Mouse (Mus musculus) CH12.LX (cell line): ENCODE results near the gene Cdkn2aip. TPM values are rescaled to one million over a fixed set of nuclear protein-coding genes. Genes with fewer than 3 reads are reported as not detected.

Experiments
- DNase-seq: peaks from one replicate; pipeline ENCODE4 v3.0.0-alpha.2; 2013; ENCODE audit errors: extremely low read depth
- H3K27ac ChIP-seq: 2 replicates; pipeline ENCODE4 v1.5.1; 2012; ENCODE audit warnings: low read depth, mild to moderate bottlenecking, control low read depth, moderate library complexity; ENCODE audit not compliant: insufficient read depth
- H3K27me3 ChIP-seq: replicated peaks from 2 replicates; pipeline ENCODE3; 2012; ENCODE audit warnings: inconsistent platforms
- H3K36me3 ChIP-seq, 2 experiments: replicated peaks in 1 of 2; 2 replicates each; pipeline versions ENCODE3 to v1.6.1; 2012; ENCODE audit warnings: inconsistent platforms in 1 of 2, low read length in 1 of 2, mild to moderate bottlenecking in 1 of 2, mixed read lengths in 1 of 2, moderate library complexity in 1 of 2; ENCODE audit not compliant: control insufficient read depth in 1 of 2, insufficient read depth in 1 of 2
- H3K4me1 ChIP-seq, 2 experiments: 2 replicates each; pipeline ENCODE4 v1.6.1; 2012; ENCODE audit warnings: inconsistent platforms in 1 of 2, moderate library complexity in 1 of 2; ENCODE audit not compliant: insufficient read depth in 2 of 2, control insufficient read depth in 1 of 2
- H3K4me2 ChIP-seq: 2 replicates; pipeline ENCODE4 v1.6.1; 2012; ENCODE audit warnings: low read depth, mild to moderate bottlenecking, control low read depth; ENCODE audit not compliant: poor library complexity, insufficient read depth, severe bottlenecking
- H3K4me3 ChIP-seq, 3 experiments: fragments of 150-350 bp in 1 of 3; sonication (generic) in 1 of 3; replicated peaks in 1 of 3; 2 replicates each; pipeline versions ENCODE3 to v1.5.1; 2011 to 2012; ENCODE audit warnings: low read depth in 2 of 3, low read length in 2 of 3, mild to moderate bottlenecking in 2 of 3, moderate library complexity in 2 of 3, control low read depth in 1 of 3, improper control_type of control experiment in 1 of 3, inconsistent platforms in 1 of 3, mixed read lengths in 1 of 3; ENCODE audit not compliant: poor library complexity in 1 of 3
- H3K79me2 ChIP-seq: replicated peaks from 2 replicates; pipeline ENCODE4 v1.6.1; 2012; ENCODE audit warnings: mild to moderate bottlenecking, moderate library complexity; ENCODE audit not compliant: control insufficient read depth, poor library complexity, insufficient read depth, severe bottlenecking; ENCODE audit errors: extremely low read depth
- H3K9ac ChIP-seq: 2 replicates; pipeline ENCODE4 v1.6.1; 2012; ENCODE audit warnings: low read depth, mild to moderate bottlenecking, control low read depth, moderate library complexity; ENCODE audit not compliant: insufficient read depth
- H3K9me3 ChIP-seq: replicated peaks from 2 replicates; pipeline ENCODE3; 2012; ENCODE audit warnings: low read length, inconsistent platforms, mixed read lengths
- BHLHE40 ChIP-seq: IDR thresholded peaks from 2 replicates; pipeline ENCODE4 v1.6.1; 2011; ENCODE audit warnings: mild to moderate bottlenecking, low read depth, low read length, improper control_type of control experiment
- CHD1 ChIP-seq: IDR thresholded peaks from 2 replicates; pipeline ENCODE4 v1.6.1; 2012; ENCODE audit warnings: low read depth, low read length, improper control_type of control experiment, inconsistent platforms
- CTCF ChIP-seq, 2 experiments: IDR thresholded peaks in 1 of 2; conservative IDR thresholded peaks in 1 of 2; 2 replicates each; pipeline ENCODE4 v1.5.1; 2011 to 2012; ENCODE audit warnings: low read depth in 2 of 2, low read length in 2 of 2, improper control_type of control experiment in 1 of 2, inconsistent platforms in 1 of 2, mild to moderate bottlenecking in 1 of 2, moderate library complexity in 1 of 2
- ELF1 ChIP-seq: IDR thresholded peaks from 2 replicates; pipeline ENCODE4 v1.6.1; 2014; ENCODE audit warnings: low read depth, mild to moderate bottlenecking, inconsistent platforms, low read length, improper control_type of control experiment
- EP300 ChIP-seq: IDR thresholded peaks from 2 replicates; pipeline ENCODE4 v1.6.1; 2011; ENCODE audit warnings: low read length, improper control_type of control experiment
- ETS1 ChIP-seq: conservative IDR thresholded peaks from 2 replicates; pipeline ENCODE4 v1.6.1; 2012; ENCODE audit warnings: low read depth, mild to moderate bottlenecking, inconsistent platforms, low read length, improper control_type of control experiment, moderate library complexity
- GABPA ChIP-seq: IDR thresholded peaks from 2 replicates; pipeline ENCODE4 v1.6.1; 2012; ENCODE audit warnings: low read depth, low read length, improper control_type of control experiment, inconsistent platforms; ENCODE audit not compliant: insufficient replicate concordance
- HCFC1 ChIP-seq: IDR thresholded peaks from 2 replicates; pipeline ENCODE4 v1.6.1; 2012; ENCODE audit warnings: low read depth, mild to moderate bottlenecking, inconsistent platforms, low read length, improper control_type of control experiment
- MAZ ChIP-seq: IDR thresholded peaks from 2 replicates; pipeline ENCODE4 v1.6.1; 2012; ENCODE audit warnings: low read depth, mild to moderate bottlenecking, inconsistent platforms, low read length, improper control_type of control experiment, moderate library complexity
- NELFE ChIP-seq: IDR thresholded peaks from 2 replicates; pipeline ENCODE4 v1.6.1; 2011; ENCODE audit warnings: low read depth, low read length, improper control_type of control experiment
- NRF1 ChIP-seq: IDR thresholded peaks from 2 replicates; pipeline ENCODE4 v1.6.1; 2014; ENCODE audit warnings: low read depth, mild to moderate bottlenecking, inconsistent platforms, low read length, improper control_type of control experiment, moderate library complexity
- PAX5 ChIP-seq: IDR thresholded peaks from 2 replicates; pipeline ENCODE4 v1.6.1; 2012; ENCODE audit warnings: low read length, inconsistent platforms, mixed read lengths
- RAD21 ChIP-seq: IDR thresholded peaks from 2 replicates; pipeline ENCODE4 v1.6.1; 2011; ENCODE audit warnings: low read depth, mild to moderate bottlenecking, low read length, improper control_type of control experiment, moderate library complexity
- RCOR1 ChIP-seq: conservative IDR thresholded peaks from 2 replicates; pipeline ENCODE4 v1.6.1; 2012; ENCODE audit warnings: low read depth, mild to moderate bottlenecking, inconsistent platforms, low read length, improper control_type of control experiment
- TBP ChIP-seq: conservative IDR thresholded peaks from 2 replicates; pipeline ENCODE4 v1.6.1; 2011; ENCODE audit warnings: low read depth, low read length, improper control_type of control experiment
- TCF12 ChIP-seq: IDR thresholded peaks from 2 replicates; pipeline ENCODE4 v1.6.1; 2014; ENCODE audit warnings: low read depth, mild to moderate bottlenecking, inconsistent platforms, low read length, improper control_type of control experiment
- UBTF ChIP-seq: IDR thresholded peaks from 2 replicates; pipeline ENCODE4 v1.6.1; 2012; ENCODE audit warnings: low read depth, mild to moderate bottlenecking, inconsistent platforms, low read length, improper control_type of control experiment, moderate library complexity
- ZC3H11A ChIP-seq: IDR thresholded peaks from 2 replicates; pipeline ENCODE4 v1.6.1; 2012; ENCODE audit warnings: low read depth, mild to moderate bottlenecking, inconsistent platforms, low read length, improper control_type of control experiment
- ZKSCAN1 ChIP-seq: IDR thresholded peaks from 2 replicates; pipeline ENCODE4 v1.6.1; 2012; ENCODE audit warnings: low read depth, inconsistent platforms, low read length, improper control_type of control experiment, borderline replicate concordance
- ZMIZ1 ChIP-seq: IDR thresholded peaks from 2 replicates; pipeline ENCODE4 v1.6.1; 2012; ENCODE audit warnings: low read depth, mild to moderate bottlenecking, inconsistent platforms, low read length, improper control_type of control experiment
- dilution Hi-C: fragments of 300-500 bp; cut with MboI; formaldehyde crosslinking; loops from 2 replicates; pipeline ENCODE4 v1.14.3; 2020; ENCODE audit warnings: low sequenced_read_pairs; ENCODE audit not compliant: extremely low pct_unique_long_range_greater_than_20kb, extremely low pct_ligation_motif_present
- in situ Hi-C: fragments of 300-500 bp; cut with MboI; formaldehyde crosslinking; loops from 3 replicates; pipeline ENCODE4 v1.14.3; 2019; ENCODE audit warnings: low sequenced_read_pairs, low pct_ligation_motif_present, low pct_unique_long_range_greater_than_20kb, mixed read lengths
- polyA plus RNA-seq: library from polyadenylated mRNA; unstranded; fragments of >175 nt; gene quantifications from 2 replicates; pipeline ENCODE4 v1.2.1, GENCODE M21; 2012; ENCODE audit warnings: low read depth; ENCODE audit not compliant: insufficient read length
- total RNA-seq, 2 experiments: library from RNA; depleted of rRNA; stranded (reverse); fragments of 300-350 nt in 1 of 2; fragments of >200 nt in 1 of 2; gene quantifications; 2 replicates each; pipeline ENCODE4 v1.2.3; 2012 to 2014

Cdkn2aip gene
- total and polyA plus RNA-seq, 3 experiments, result 7.1 to 15.5 (median 8.7) TPM

DNA sequence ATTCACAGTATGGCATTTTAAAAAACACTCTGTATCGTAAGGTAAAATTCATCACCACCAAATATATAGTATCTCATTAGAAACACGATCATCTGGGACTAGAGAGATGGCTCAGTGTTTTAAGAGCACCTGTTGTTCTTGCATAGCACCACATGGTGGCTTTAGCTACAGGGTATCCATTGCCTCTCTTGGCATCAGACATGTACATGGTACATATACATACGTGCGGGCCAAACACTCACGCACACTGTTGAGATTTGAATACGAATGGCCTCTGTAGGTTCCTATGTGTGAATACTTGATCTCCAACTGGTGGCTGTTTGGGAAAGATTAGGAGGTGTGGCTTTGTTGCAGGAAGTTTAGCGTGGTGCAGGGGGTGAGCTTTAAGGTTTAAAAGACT lies 28.6 kb upstream of the Cdkn2aip start:
- DNase-seq, result no peak
- H3K27me3 ChIP-seq, result no peaks in the 10 kb centered on the region
- H3K79me2 ChIP-seq, result no peaks in the 10 kb centered on the region
- no peaks in the 10 kb centered on the region for H3K4me1 ChIP-seq
- TF ChIP-seq ELF1 (no peak), MAZ (no peak), TBP (no peak), RCOR1 (no peak), CTCF (conservative IDR thresholded peaks at IDR 0.05 in 1 of 2, IDR thresholded peaks at IDR 0.05 in 1 of 2; ENCODE audit: low read depth in 2 of 2, low read length in 2 of 2) (no peak), TCF12 (no peak), ZKSCAN1 (no peak), ZC3H11A (no peak), ETS1 (no peak), NRF1 (no peak), BHLHE40 (no peak), PAX5 (no peak), UBTF (no peak), EP300 (no peak), RAD21 (no peak), HCFC1 (no peak), CHD1 (no peak), NELFE (no peak), ZMIZ1 (no peak), GABPA (no peak)
- TF ChIP-seq, all 38 proteins: peak for 0
- dilution Hi-C loops, result no loop called here
- Histone ChIP-seq H3K4me3 (no peak overlapping the region), H3K36me3 (no peaks in the 10 kb centered on the region), H3K4me2 (no peak overlapping the region), H3K9me3 (no peaks in the 10 kb centered on the region), H3K27ac (no peak overlapping the region), H3K9ac (no peak overlapping the region)
- in situ Hi-C loops, result no loop called here

DNA sequence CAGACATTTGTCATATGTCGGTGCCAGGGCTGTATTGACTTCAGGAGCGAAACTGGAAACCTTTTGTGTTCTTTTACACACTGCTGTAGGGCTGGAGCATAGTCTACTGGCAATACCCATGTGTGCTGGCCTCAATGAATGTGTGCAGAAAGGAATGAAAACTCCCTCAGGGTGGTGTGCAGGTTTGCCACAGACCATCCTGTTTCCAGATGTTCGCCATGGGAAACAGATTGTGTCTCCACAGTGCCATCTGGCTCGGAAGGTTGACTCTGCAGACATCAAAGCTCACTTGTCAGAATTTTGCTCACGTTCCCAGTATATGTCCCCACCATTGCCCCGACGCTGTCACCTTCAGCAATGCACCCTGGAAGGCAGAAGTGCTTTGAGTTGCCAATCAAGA lies 23.4 kb upstream of the Cdkn2aip start:
- Histone ChIP-seq H3K4me2 (no peak overlapping the region), H3K9me3 (no peaks in the 10 kb centered on the region), H3K27ac (no peak overlapping the region), H3K36me3 (no peaks in the 10 kb centered on the region), H3K4me1 (no peaks in the 10 kb centered on the region), H3K79me2 (no peaks in the 10 kb centered on the region)
- no peak for DNase-seq
- dilution Hi-C loops, result no loop called here
- in situ Hi-C loops, result no loop called here
- TF ChIP-seq ZC3H11A (no peak), ZMIZ1 (no peak), UBTF (no peak)
- TF ChIP-seq, all 38 proteins: peak for 0
- Histone ChIP-seq H3K4me3 (no peak overlapping the region), H3K27me3 (no peaks in the 10 kb centered on the region), H3K9ac (no peak overlapping the region)
